Mouse (Mus musculus): ENCODE data around the gene Spop. TPM values are rescaled to one million over a fixed set of nuclear protein-coding genes. Genes with fewer than 3 reads are reported as not detected.

Gene Spop
- polyA plus RNA-seq, 1 experiment from 2014 or later = 146 TPM

- Histone ChIP-seq H3K27me3 (ENCODE audit: control insufficient read depth, insufficient read depth, low read length) (no peaks in the 10 kb centered on the region), H3K4me1 (replicated peaks; ENCODE audit: control insufficient read depth, insufficient read depth, low read length) (no peaks in the 10 kb centered on the region), H3K27ac (ENCODE audit: low read depth, low read length) (no peak overlapping the region), H3K36me3 (ENCODE audit: control insufficient read depth, insufficient read depth, low read length) (peaks cover 16% of the 10 kb centered on the region), H3K4me2 (replicated peaks; ENCODE audit: low read depth, low read length) (no peak overlapping the region), H3K9ac (ENCODE audit: low read depth, low read length) (no peak overlapping the region), H3K9me3 (ENCODE audit: control insufficient read depth, low read length) (no peaks in the 10 kb centered on the region), H3K4me3 (ENCODE audit: low read depth, low read length) (no peak overlapping the region)
- DNase-seq (ENCODE audit: low spot score) (no peak), ATAC-seq (ENCODE audit: low FRiP score) (no peak)
- 90% methylated on average over 7 of the region's 7 CpGs for WGBS
These were observed 26.5 kb upstream of the Spop start for GRCm38 (mm10) chr11:95387354-95387753.

DNA sequence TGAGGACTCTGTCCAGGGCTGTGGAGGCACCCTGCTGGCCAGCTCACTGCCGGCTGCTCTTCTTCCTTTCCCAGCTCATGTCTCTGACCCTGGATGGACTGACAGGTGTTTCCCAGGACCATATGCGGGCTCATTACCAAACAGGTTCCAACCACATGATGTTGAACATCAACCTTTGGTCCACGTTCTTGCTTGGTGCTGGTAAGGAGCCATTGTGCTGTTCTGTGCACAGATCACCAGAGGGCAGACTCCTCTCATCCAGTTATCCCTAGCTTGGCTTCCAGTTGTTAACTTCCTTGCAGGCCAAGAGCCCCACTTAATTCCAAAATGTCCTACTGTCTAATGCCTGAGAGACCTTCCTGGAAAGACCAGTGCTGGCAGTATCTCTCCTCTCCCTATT is 24.9 kb upstream of the Spop start:
- H3K4me2 ChIP-seq (replicated peaks; ENCODE audit: low read depth, low read length) = no peak overlapping the region
- H3K27ac ChIP-seq (ENCODE audit: low read depth, low read length) = no peak overlapping the region
- no peak overlapping the region for H3K4me3 ChIP-seq (ENCODE audit: low read depth, low read length)
- H3K27me3 ChIP-seq (ENCODE audit: control insufficient read depth, insufficient read depth, low read length) = no peaks in the 10 kb centered on the region
- H3K9ac ChIP-seq (ENCODE audit: low read depth, low read length) = no peak overlapping the region
- 78% methylated on average over 3 of the region's 3 CpGs for WGBS
- no peaks in the 10 kb centered on the region for H3K4me1 ChIP-seq (replicated peaks; ENCODE audit: control insufficient read depth, insufficient read depth, low read length)
- no peak for DNase-seq (ENCODE audit: low spot score)
- peaks cover 16% of the 10 kb centered on the region for H3K36me3 ChIP-seq (ENCODE audit: control insufficient read depth, insufficient read depth, low read length)
- no peaks in the 10 kb centered on the region for H3K9me3 ChIP-seq (ENCODE audit: control insufficient read depth, low read length)
- no peak for ATAC-seq (ENCODE audit: low FRiP score)

- WGBS = 95% methylated on average over 6 of the region's 6 CpGs
- H3K36me3 ChIP-seq (ENCODE audit: control insufficient read depth, insufficient read depth, low read length) = peaks cover 16% of the 10 kb centered on the region
- DNase-seq (ENCODE audit: low spot score) (no peak), ATAC-seq (ENCODE audit: low FRiP score) (no peak)
- H3K4me1 ChIP-seq (replicated peaks; ENCODE audit: control insufficient read depth, insufficient read depth, low read length) = no peaks in the 10 kb centered on the region
- no peak overlapping the region for H3K9ac ChIP-seq (ENCODE audit: low read depth, low read length)
- no peak overlapping the region for H3K4me3 ChIP-seq (ENCODE audit: low read depth, low read length)
- H3K27me3 ChIP-seq (ENCODE audit: control insufficient read depth, insufficient read depth, low read length) = no peaks in the 10 kb centered on the region
- H3K9me3 ChIP-seq (ENCODE audit: control insufficient read depth, low read length) = no peaks in the 10 kb centered on the region
- H3K27ac ChIP-seq (ENCODE audit: low read depth, low read length) = no peak overlapping the region
- H3K4me2 ChIP-seq (replicated peaks; ENCODE audit: low read depth, low read length) = no peak overlapping the region
These were observed 23.5 kb upstream of the Spop start for GRCm38 (mm10) chr11:95390420-95390819.

DNA sequence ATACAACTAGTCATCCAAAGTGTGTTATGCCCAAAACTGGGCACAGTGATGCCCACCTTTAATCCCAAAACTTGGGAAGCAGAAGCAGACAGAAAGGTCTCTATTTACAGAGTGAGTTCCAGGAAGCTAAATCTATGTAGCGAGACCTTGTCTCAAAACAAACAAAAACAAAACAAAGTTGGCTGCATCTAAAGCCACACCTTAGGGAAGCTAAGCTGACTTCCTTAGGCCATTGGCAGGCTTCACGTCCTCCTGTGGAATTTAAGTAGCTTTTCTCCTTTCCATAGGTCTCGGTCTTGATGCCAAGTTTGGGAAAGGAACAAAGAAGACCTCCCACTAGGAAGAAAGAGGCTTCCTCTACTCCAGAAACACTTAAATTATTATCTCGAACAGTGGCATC is 22.7 kb upstream of the Spop start:
- no peak overlapping the region for H3K9ac ChIP-seq (ENCODE audit: low read depth, low read length)
- no peak overlapping the region for H3K4me2 ChIP-seq (replicated peaks; ENCODE audit: low read depth, low read length)
- peaks cover 16% of the 10 kb centered on the region for H3K36me3 ChIP-seq (ENCODE audit: control insufficient read depth, insufficient read depth, low read length)
- WGBS = 87% methylated on average over 4 of the region's 4 CpGs
- no peaks in the 10 kb centered on the region for H3K9me3 ChIP-seq (ENCODE audit: control insufficient read depth, low read length)
- DNase-seq (ENCODE audit: low spot score) (no peak), ATAC-seq (ENCODE audit: low FRiP score) (no peak)
- H3K27ac ChIP-seq (ENCODE audit: low read depth, low read length) = no peak overlapping the region
- no peaks in the 10 kb centered on the region for H3K27me3 ChIP-seq (ENCODE audit: control insufficient read depth, insufficient read depth, low read length)
- H3K4me3 ChIP-seq (ENCODE audit: low read depth, low read length) = no peak overlapping the region
- H3K4me1 ChIP-seq (replicated peaks; ENCODE audit: control insufficient read depth, insufficient read depth, low read length) = no peaks in the 10 kb centered on the region

DNA sequence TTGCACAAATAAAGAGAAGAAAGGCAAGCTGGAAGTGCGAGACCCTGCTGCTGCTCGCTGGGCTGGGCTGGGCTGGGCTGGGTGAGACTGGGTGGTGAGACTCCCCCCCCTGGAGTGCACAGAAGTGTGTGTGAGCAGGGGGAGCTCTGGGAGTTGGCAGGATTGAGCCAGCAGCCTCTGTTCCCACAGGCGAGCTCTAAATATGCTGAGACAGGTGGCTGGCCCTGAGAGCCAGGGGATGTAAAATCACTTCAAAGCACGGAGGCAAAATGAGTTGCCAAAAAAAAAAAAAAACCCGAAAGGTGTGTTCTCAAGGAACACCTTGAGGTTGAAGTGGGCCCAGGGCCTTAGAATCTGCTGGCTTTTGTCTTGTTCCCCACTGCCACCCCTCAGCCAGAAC is 22.1 kb upstream of the Spop start:
- H3K36me3 ChIP-seq (ENCODE audit: control insufficient read depth, insufficient read depth, low read length) = peaks cover 16% of the 10 kb centered on the region
- no peaks in the 10 kb centered on the region for H3K9me3 ChIP-seq (ENCODE audit: control insufficient read depth, low read length)
- H3K9ac ChIP-seq (ENCODE audit: low read depth, low read length) = no peak overlapping the region
- ATAC-seq (ENCODE audit: low FRiP score) = no peak
- H3K27ac ChIP-seq (ENCODE audit: low read depth, low read length) = no peak overlapping the region
- H3K4me3 ChIP-seq (ENCODE audit: low read depth, low read length) = no peak overlapping the region
- no peaks in the 10 kb centered on the region for H3K27me3 ChIP-seq (ENCODE audit: control insufficient read depth, insufficient read depth, low read length)
- no peak for DNase-seq (ENCODE audit: low spot score)
- no peak overlapping the region for H3K4me2 ChIP-seq (replicated peaks; ENCODE audit: low read depth, low read length)
- 82% methylated on average over 5 of the region's 5 CpGs for WGBS
- no peaks in the 10 kb centered on the region for H3K4me1 ChIP-seq (replicated peaks; ENCODE audit: control insufficient read depth, insufficient read depth, low read length)

- ATAC-seq (ENCODE audit: low FRiP score) (no peak), DNase-seq (ENCODE audit: low spot score) (no peak)
- H3K4me3 ChIP-seq (ENCODE audit: low read depth, low read length) = no peak overlapping the region
- no peak overlapping the region for H3K9ac ChIP-seq (ENCODE audit: low read depth, low read length)
- H3K4me2 ChIP-seq (replicated peaks; ENCODE audit: low read depth, low read length) = no peak overlapping the region
- H3K27me3 ChIP-seq (ENCODE audit: control insufficient read depth, insufficient read depth, low read length) = no peaks in the 10 kb centered on the region
- no peaks in the 10 kb centered on the region for H3K4me1 ChIP-seq (replicated peaks; ENCODE audit: control insufficient read depth, insufficient read depth, low read length)
- WGBS = 51% methylated on average over 7 of the region's 7 CpGs
- no peaks in the 10 kb centered on the region for H3K9me3 ChIP-seq (ENCODE audit: control insufficient read depth, low read length)
- H3K27ac ChIP-seq (ENCODE audit: low read depth, low read length) = no peak overlapping the region
- peaks cover 16% of the 10 kb centered on the region for H3K36me3 ChIP-seq (ENCODE audit: control insufficient read depth, insufficient read depth, low read length)
These were observed 21.6 kb upstream of the Spop start for GRCm38 (mm10) chr11:95392223-95392667.

DNA sequence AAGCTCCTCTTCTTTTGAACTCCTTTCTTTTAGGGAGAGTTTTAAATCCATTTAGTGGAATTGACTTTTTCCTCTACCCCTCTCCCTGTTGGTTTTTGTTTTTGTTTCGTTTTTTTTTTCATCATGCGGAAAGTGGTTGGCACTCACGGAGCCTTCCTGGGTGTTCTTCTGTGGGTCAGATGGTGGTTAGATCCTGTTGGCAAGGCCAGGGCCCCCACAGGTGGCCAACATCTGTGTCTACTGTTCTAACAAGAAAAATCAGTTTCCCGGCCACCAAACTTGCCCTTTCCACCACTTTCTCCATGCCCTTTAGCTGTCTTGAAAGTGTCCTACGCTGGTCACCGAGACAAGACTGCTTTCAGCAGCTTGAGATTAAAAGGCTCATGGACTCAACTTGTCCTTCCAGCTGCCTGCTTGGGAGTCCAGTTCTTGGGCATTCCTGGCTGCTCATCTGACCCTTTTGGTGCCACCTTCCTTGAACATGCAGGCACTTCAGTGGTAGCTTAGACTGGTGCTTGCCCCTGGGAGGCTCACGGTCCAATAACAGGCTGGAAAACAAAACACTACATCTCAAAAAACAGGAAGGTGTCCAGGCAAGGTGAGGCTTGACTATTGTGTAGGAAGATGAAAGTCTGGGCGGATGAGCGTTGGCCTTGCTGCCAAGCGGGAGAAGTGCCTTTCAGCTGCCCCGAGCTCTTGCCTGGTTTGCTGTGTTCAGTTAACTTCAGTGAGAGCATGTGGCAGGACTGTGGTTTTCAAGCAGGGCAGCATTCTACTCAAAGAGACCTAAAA is 21.0 kb upstream of the Spop start:
- Histone ChIP-seq H3K9ac (ENCODE audit: low read depth, low read length) (no peak overlapping the region), H3K9me3 (ENCODE audit: control insufficient read depth, low read length) (no peaks in the 10 kb centered on the region), H3K4me3 (ENCODE audit: low read depth, low read length) (no peak overlapping the region), H3K27me3 (ENCODE audit: control insufficient read depth, insufficient read depth, low read length) (no peaks in the 10 kb centered on the region), H3K36me3 (ENCODE audit: control insufficient read depth, insufficient read depth, low read length) (peaks cover 12% of the 10 kb centered on the region), H3K4me2 (replicated peaks; ENCODE audit: low read depth, low read length) (no peak overlapping the region), H3K27ac (ENCODE audit: low read depth, low read length) (no peak overlapping the region), H3K4me1 (replicated peaks; ENCODE audit: control insufficient read depth, insufficient read depth, low read length) (no peaks in the 10 kb centered on the region)
- 74% methylated on average over 11 of the region's 11 CpGs for WGBS
- DNase-seq (ENCODE audit: low spot score) (no peak), ATAC-seq (ENCODE audit: low FRiP score) (no peak)

GRCm38 (mm10) chr11:95393500-95393816 is 20.4 kb upstream of the Spop start:
- Histone ChIP-seq H3K9me3 (ENCODE audit: control insufficient read depth, low read length) (no peaks in the 10 kb centered on the region), H3K36me3 (ENCODE audit: control insufficient read depth, insufficient read depth, low read length) (peaks cover 10% of the 10 kb centered on the region), H3K27ac (ENCODE audit: low read depth, low read length) (no peak overlapping the region), H3K4me1 (replicated peaks; ENCODE audit: control insufficient read depth, insufficient read depth, low read length) (no peaks in the 10 kb centered on the region), H3K27me3 (ENCODE audit: control insufficient read depth, insufficient read depth, low read length) (no peaks in the 10 kb centered on the region), H3K4me2 (replicated peaks; ENCODE audit: low read depth, low read length) (no peak overlapping the region), H3K4me3 (ENCODE audit: low read depth, low read length) (no peak overlapping the region), H3K9ac (ENCODE audit: low read depth, low read length) (no peak overlapping the region)
- no peak for DNase-seq (ENCODE audit: low spot score)
- no peak for ATAC-seq (ENCODE audit: low FRiP score)
- 39% methylated on average over 5 of the region's 5 CpGs for WGBS

- no peak for DNase-seq (ENCODE audit: low spot score)
- no peak for ATAC-seq (ENCODE audit: low FRiP score)
- no peak overlapping the region for H3K27ac ChIP-seq (ENCODE audit: low read depth, low read length)
- H3K4me1 ChIP-seq (replicated peaks; ENCODE audit: control insufficient read depth, insufficient read depth, low read length) = no peaks in the 10 kb centered on the region
- H3K9ac ChIP-seq (ENCODE audit: low read depth, low read length) = no peak overlapping the region
- peaks cover 7% of the 10 kb centered on the region for H3K36me3 ChIP-seq (ENCODE audit: control insufficient read depth, insufficient read depth, low read length)
- WGBS = 74% methylated on average over 5 of the region's 5 CpGs
- H3K9me3 ChIP-seq (ENCODE audit: control insufficient read depth, low read length) = no peaks in the 10 kb centered on the region
- no peak overlapping the region for H3K4me3 ChIP-seq (ENCODE audit: low read depth, low read length)
- no peaks in the 10 kb centered on the region for H3K27me3 ChIP-seq (ENCODE audit: control insufficient read depth, insufficient read depth, low read length)
- no peak overlapping the region for H3K4me2 ChIP-seq (replicated peaks; ENCODE audit: low read depth, low read length)
These were observed 19.8 kb upstream of the Spop start for GRCm38 (mm10) chr11:95394112-95394511.

Data from hindbrain, embryonic 11.5 days (tissue).